Mouse (Mus musculus): ENCODE data around the gene Noc3l. TPM values are rescaled to one million over a fixed set of nuclear protein-coding genes. Genes with fewer than 3 reads are reported as not detected.

The Noc3l gene
- polyA plus RNA-seq, 1 experiment from 2014 or later: 8.7 TPM

DNA sequence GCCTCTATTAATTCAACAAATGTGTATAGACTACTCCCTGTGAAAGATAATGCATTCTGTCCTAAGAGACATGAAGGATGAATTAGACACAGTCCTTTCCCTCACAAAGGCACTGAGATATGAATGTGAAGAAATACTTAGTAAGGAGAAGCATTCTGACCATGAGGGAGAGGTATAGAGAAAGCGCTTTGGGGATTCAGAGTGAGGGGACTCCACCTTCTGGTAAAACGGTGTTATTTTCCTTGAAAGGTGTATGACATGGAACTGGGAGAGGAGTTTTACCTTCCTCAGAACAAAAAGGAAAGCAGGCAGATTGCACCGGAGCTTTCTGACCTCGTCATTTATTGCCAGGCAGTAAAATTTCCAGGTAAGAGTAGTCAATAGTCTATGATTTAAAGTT is 68.8 kb downstream of the Noc3l start:
- Histone ChIP-seq H3K4me3 (no peak overlapping the region), H3K9me3 (no peaks in the 10 kb centered on the region), H3K4me2 (replicated peaks) (no peak overlapping the region), H3K27me3 (no peaks in the 10 kb centered on the region), H3K27ac (replicated peaks) (no peak overlapping the region), H3K4me1 (no peaks in the 10 kb centered on the region), H3K36me3 (no peaks in the 10 kb centered on the region), H3K9ac (replicated peaks) (no peak overlapping the region)
- ATAC-seq (ENCODE audit: low FRiP score, low read depth): no peak
- WGBS: 63% methylated on average over 4 of the region's 4 CpGs

DNA sequence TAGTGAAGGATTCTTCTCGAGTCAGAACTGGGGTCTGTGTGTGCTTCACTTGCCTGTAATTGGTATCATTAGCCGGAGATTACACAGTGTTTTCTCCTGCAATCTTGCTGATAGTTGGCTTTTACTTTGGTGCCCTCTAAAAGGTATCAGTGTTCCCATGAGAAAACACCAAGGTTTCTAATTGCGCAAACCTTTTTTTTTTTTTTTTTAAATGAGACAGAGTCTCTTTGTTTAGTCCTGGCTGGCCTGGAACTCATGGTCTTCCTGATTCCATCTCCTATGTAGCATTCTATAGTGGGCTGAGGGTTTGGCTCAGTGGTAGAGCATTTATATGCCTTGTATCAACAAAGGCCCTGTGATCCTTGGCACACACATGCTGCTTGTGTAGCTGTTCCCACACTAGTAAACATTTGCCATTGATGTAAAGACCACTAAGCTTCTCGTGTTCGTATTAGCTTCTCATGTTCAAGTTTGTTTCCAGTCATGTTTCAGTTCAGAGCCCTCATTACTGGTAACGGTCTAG is 72.5 kb downstream of the Noc3l start:
- no peak for ATAC-seq (ENCODE audit: low FRiP score, low read depth)

DNA sequence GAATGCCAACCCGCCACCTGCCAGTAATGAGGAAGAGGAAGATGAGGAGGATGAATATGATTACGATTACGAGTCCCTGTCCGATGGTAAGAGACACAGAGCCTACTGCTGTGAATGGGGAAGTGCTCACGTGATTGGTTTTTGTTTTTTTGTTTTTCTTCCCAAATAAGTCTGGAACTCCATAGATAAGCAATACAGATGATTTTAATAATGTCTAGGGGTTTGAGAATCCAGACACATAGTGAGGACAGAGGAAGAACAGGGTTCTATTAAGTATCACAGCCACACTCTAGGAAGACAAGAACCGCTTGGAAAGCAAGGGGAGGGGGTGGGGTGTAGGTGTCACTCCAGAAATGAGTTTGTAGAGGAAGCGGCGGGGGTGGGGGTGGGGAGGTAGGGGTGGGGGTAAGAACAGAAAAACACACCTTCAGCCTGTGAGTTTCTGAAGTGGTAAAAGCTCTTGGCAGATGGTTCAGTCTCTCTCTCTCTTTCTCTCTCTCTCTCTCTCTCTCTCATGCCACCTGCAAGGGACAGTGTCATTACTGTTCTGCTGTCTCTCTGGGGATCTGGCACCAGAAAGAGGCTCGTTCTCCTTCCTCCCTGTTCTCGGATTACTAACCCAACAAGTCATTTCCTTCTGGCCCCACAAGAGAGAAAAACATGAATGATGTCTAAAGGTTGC is 73.1 kb downstream of the Noc3l start:
- Histone ChIP-seq H3K9me3 (no peaks in the 10 kb centered on the region), H3K27ac (replicated peaks) (no peak overlapping the region), H3K4me1 (no peaks in the 10 kb centered on the region), H3K4me3 (no peak overlapping the region), H3K9ac (replicated peaks) (no peak overlapping the region), H3K4me2 (replicated peaks) (no peak overlapping the region), H3K27me3 (no peaks in the 10 kb centered on the region), H3K36me3 (no peaks in the 10 kb centered on the region)
- no peak for ATAC-seq (ENCODE audit: low FRiP score, low read depth)
- WGBS: 75% methylated on average over 10 of the region's 10 CpGs

More for the DNA sequence above, 72.5 kb downstream of the Noc3l start:
- no peak overlapping the region for H3K9ac ChIP-seq (replicated peaks)
- H3K27ac ChIP-seq (replicated peaks): no peak overlapping the region
- H3K4me3 ChIP-seq: no peak overlapping the region
- 79% methylated on average over 6 of the region's 6 CpGs for WGBS
- no peak overlapping the region for H3K4me2 ChIP-seq (replicated peaks)
- H3K27me3 ChIP-seq: no peaks in the 10 kb centered on the region
- no peaks in the 10 kb centered on the region for H3K36me3 ChIP-seq
- no peaks in the 10 kb centered on the region for H3K9me3 ChIP-seq
- no peaks in the 10 kb centered on the region for H3K4me1 ChIP-seq

DNA sequence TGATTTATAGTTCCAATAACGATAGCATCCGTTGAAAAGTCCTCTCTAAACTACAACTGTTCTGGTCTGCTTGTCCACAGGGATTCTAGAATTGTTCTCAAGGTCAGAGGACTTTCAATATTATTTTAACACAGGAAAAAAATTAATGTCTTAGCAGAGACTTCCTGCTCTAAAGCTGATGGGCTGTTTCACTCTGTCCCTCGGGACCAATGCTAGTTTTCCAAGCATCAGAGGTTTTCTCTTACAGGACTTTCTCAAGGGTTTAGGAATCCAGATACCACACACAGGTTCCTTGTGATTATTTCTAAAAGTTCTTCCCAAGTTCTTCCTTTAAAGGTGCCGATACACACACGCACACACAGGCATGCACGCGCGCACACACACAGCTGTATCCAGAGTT is 74.5 kb downstream of the Noc3l start:
- Histone ChIP-seq H3K27ac (replicated peaks) (no peak overlapping the region), H3K27me3 (no peaks in the 10 kb centered on the region), H3K4me2 (replicated peaks) (no peak overlapping the region), H3K4me1 (no peaks in the 10 kb centered on the region), H3K4me3 (no peak overlapping the region), H3K9ac (replicated peaks) (no peak overlapping the region), H3K9me3 (no peaks in the 10 kb centered on the region), H3K36me3 (no peaks in the 10 kb centered on the region)
- ATAC-seq (ENCODE audit: low FRiP score, low read depth): no peak
- 91% methylated on average over 8 of the region's 8 CpGs for WGBS

Other genes starting within 250 kb of the Noc3l start
- gene Tbc1d12, start 17.3 kb upstream of the Noc3l start, polyA plus RNA-seq (2016; fragmentation: Nextera tagmentation; extraction: Ambion mirVana): 4.5 and 5.2 TPM in 2 replicates
- gene Hells, start 111.7 kb upstream of the Noc3l start, polyA plus RNA-seq (2016; fragmentation: Nextera tagmentation; extraction: Ambion mirVana): 57.5 and 61.0 TPM in 2 replicates
- not detected in 2 replicates for gene Cyp2c55, start 187.8 kb upstream of the Noc3l start, polyA plus RNA-seq (2016; fragmentation: Nextera tagmentation; extraction: Ambion mirVana)
- gene Cyp2c65, start 241.8 kb upstream of the Noc3l start, polyA plus RNA-seq (2016; fragmentation: Nextera tagmentation; extraction: Ambion mirVana): not detected in 2 replicates